Mouse (Mus musculus) hematopoietic stem cell, adult 5-6 weeks (primary cell): ENCODE data around the gene Rrm1. TPM values are rescaled to one million over a fixed set of nuclear protein-coding genes. Genes with fewer than 3 reads are reported as not detected.
"Not testable (repeated sequence)": the region's sequence is repeated elsewhere in the genome, so short reads cannot be mapped to it uniquely, and the experiment has no call there.

ENCODE experiments used
- ATAC-seq, 2 experiments: fragments of 125-278 bp in 1 of 2; replicated peaks in 1 of 2; 2 replicates each; pipeline ENCODE4 v1.8.0; 2016 to 2017; ENCODE audit warnings: inconsistent platforms in 2 of 2, mild to moderate bottlenecking in 2 of 2, moderate number of reproducible peaks in 2 of 2, low read depth in 1 of 2, moderate TSS enrichment in 1 of 2; ENCODE audit not compliant: low FRiP score in 2 of 2, poor library complexity in 2 of 2, severe bottlenecking in 2 of 2, insufficient read depth in 1 of 2, low TSS enrichment in 1 of 2
- total RNA-seq: library from RNA; stranded (forward); fragments of 172-1452, 232-1000 nt; gene quantifications from 2 replicates; pipeline ENCODE4 v1.2.3, GENCODE M21; 2017

Rrm1 gene
- total RNA-seq, result 447 and 684 TPM in 2 replicates

DNA sequence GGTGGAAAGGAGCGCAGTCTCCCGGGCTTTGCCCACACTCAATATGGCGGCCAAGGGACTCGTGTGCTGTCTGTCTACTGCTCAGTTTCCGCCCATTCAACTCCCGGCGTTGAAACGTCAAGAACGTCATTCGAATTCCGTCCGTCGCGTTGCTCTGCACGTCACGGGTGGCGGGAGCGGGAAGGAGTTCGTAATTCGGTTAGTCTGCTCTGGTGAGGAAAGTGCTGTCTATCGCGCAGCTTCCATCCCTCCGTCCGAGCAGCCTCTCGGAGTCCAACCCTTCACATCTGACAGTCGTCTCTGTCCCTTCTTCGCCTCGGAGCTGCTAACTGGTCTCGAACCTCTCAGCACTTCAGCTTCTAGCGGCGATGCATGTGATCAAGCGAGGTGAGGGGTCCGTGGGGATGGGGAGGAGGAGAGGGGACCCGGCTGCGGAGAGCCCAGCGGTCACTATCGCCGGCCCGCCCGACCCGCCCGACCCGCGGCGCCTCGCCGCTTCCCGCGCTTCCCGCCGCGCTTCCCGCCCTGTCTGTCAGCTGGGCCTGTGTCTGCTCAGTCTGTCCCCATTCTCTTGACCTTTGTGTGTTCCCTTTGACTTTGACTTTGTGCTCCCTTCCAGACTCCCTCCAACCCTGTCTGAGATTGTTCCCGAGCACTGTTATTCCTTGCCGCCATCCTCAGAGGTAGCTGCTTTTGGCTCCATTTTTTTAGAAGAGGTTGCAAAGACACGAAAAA, at the start of gene Rrm1:
Rrm1 (plus strand) TSS at position 39 of the 735 bp plus-strand sequence.
- ATAC-seq, result peak; percentile 99 to 100

DNA sequence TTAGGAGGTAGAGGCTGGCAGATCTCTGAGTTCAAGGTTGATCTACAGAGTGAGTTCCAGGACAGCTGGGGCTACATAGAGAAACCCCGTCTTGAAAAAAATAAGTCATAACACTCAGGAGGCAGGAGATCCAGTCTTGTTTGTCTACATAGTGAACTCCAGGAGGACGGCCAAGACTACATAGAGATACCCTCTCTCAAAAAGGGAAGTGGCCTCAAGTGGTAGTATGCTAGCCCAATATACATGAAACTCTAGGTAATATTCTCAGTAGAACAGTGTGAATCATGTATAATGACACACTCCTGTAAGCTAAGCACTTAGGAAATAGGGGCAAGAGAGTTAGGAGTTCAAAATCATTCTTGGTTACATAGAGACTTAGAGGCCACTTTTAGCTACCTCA, 47.6 kb upstream of the Rrm1 start:
- 0 out of 4 replicates have a peak, but pooled peaks of 1 of the 2 experiments have one; percentile 37 for ATAC-seq

DNA sequence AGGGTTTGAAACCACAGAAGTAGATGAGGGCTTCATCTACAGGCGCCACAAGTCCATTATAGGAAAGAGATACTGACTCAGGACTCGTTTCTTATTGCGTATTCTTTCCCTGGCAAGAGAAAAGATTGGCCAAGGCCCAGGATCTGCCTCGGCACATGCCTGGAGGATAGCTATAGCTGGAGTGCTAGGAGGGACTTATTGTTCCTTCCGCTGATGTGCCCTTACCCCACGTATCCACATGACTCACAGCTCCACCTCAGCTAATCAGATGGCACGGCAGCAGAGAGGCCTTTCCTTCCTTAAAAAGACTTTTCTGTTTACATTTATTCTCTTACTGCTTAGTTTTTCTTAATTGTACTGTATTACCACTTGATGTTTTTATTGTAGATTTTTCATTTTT, 45.6 kb upstream of the Rrm1 start:
- ATAC-seq, result peak in 1 of 2 experiments; percentile 39; a peak in 2 of 4 replicates

DNA sequence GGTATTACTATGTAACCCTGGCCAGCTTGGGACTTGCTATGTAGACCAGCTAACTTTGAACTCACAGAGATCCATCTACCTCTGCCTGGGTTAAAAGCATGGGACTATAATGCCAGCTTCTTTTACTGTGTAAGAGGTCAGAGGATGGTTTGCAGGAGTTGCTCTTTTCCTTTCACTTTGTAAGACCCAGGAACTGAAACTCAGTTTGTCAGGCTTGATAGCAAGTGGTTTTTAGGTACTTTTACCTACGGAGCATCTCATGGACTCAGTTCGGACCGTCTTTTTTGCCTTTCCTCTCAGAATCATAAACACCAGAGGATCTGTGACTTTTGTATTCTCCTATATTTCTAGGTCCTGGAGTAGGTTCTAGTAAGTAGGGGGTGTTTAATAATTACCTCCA, 45.2 kb upstream of the Rrm1 start:
- ATAC-seq, result no peak

DNA sequence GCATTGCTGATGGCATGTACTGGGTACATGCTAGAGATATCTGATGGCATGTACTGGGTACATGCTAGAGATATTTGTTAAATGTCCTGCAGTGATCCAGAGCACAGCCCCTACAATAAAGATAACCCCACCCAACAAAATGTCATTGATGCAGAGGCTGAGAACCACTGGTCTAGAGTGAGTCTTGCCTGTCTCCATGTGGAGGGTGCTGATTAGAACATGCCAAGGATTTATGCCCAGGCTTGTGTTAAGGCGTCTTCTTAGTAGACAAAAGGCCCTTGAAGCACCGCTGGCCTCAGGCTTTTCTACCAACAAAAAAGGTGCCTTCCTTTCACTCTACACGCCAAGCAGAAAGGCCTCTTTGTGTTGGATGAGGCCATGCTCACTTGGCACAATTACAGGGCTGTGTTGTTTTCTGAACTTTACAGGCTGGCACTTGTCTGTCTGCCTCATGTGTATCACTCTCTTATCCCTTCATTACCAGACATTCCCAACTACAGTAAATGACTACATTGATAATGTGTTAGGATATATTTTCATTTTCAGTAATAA, 42.2 kb upstream of the Rrm1 start:
- ATAC-seq, result peak in 1 of 2 experiments; percentile 32; a peak in 1 of 4 replicates

DNA sequence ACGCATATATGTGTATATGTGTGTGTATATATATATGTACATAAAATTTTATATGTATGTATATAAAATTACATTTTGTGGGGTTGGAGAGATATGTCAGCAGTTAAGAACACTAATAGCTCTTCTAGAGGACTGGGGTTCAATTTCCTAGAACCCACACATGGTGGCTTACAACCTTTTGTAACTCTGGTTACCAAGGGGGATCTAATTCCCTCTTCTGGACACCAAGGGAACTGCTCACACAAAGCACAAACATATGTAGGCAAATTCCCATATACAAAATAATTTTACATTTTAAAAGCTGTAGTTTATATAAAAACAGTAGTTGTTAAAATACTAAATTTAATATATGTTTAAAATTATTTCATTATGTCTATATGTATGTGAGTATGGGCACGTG, 37.4 kb upstream of the Rrm1 start:
- ATAC-seq, result no peak

DNA sequence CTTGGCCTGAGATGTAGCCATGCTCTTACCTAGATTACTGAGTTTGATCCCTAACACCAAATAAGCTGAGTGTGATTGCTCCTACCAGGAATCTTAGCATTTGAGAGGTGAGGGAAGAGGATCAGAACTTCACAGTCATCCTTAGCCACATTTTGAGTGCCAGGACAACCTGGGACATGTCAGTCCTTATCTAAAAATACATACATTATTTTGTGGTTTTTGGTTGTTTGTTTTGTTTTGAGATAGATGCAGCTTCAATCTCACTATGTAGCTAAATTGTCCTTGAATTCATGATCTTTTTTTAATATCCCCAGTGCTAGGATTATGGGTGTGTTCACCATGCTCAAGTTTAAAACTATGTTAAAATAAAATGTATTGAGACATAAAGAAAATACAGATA, 34.1 kb upstream of the Rrm1 start:
- no peak for ATAC-seq

DNA sequence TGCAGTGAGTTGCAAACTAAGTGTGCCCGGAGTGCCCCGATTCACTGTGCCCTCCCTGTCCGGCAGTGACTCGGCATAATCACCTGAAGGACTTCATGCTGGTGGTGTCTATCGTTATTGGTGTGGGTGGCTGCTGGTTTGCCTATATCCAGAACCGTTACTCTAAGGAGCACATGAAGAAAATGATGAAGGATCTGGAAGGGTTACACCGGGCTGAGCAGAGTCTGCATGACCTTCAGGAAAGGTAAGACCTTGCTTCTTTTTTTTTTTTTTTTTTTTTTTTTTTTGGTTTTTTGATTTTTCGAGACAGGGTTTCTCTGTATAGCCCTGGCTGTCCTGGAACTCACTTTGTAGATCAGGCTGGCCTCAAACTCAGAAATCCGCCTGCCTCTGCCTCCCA, 26.2 kb upstream of the Rrm1 start:
- ATAC-seq, result not testable (repeated sequence)

DNA sequence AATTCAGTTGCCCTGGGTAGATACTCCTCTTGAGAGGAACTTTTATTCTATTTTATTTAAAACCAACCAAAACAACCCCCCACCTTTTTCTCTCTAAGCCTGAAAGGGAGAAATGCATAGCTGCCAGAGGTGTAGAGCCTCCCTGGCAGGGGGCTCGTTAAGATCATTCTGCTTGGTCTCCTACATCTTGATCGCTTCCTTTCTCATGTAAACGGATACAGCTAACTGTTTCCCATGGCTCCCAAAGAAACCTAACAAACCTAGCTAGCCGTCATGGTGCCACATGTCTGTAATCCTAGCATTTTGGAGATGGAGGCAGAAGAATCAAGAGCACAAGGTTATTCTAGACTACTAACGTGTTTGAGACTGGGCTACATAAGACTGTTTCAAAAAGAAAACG, 25.7 kb upstream of the Rrm1 start:
- ATAC-seq, result no peak

DNA sequence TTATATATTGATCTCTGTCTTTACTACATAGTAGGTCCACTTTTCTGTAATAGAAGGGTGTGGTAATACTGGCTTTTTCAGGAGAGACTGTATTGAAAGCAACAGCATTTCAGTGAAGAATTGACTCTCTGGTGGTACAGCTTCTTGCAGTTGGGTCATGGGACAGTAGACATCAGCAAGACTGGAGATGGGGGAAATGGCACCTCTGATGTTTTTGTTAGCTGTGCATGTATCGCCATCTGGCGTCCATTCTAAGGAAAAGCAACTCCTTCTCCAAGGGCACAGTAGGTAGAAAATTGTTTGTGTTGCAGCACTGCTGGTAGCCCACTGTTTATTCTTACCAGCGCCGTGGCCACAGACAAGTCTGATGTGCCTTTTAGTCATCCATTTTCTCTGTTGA, 24.1 kb upstream of the Rrm1 start:
- peak; percentile 94 to 97 for ATAC-seq

DNA sequence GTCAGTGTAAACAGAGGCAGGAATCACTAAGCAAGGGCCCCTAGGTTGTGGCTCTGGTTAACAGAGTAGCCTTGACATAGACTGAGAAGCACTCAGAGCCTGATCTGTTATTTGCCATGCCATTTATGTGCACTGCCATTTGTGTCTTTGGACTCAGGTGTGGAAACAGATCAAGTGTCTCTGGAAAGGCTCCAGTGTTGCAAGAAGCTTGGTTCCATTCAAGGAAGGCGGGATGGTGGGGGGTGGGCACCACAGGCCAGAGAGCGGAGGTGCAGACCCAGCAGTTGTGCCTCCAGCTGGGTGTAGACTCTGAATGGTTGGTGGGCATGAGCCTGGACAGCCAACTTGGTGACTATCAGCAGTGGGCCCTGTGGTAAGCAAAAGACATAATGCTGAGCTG, 19.5 kb upstream of the Rrm1 start:
- ATAC-seq, result no peak

DNA sequence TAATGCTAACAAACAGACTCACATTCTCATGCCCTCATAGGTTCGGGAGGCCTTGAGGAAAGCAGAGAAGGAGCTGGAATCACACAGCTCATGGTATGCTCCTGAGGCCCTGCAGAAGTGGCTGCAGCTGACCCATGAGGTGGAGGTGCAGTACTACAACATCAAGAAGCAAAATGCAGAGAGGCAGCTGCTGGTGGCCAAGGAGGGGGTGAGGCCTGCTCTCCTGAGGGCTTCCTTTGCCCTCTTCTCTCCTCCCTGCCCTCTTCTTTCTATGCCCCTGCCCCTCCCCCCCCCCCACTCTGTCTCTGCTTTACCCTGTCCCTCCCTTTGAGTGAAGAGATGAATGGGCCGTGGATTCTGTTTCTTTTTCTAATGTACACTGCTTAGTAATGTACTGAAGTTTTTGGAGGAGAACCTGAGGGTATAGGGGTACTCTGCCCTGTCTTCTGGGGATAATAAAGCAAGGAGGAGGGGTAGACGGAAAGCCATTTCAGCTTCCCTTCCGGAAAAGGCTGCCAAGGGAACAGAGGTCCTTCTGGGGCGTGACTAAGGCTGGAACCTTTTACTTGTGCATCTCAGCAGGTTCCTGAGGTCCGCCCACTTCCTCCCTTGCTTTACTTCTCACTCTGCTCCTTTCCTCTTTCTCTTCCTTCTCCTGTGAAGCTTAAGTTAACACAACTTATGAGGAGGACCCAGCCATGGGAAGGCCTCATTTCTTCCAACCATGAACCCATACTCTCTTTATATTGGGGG, 15.4 kb upstream of the Rrm1 start:
- peak; percentile 68 to 87 for ATAC-seq

DNA sequence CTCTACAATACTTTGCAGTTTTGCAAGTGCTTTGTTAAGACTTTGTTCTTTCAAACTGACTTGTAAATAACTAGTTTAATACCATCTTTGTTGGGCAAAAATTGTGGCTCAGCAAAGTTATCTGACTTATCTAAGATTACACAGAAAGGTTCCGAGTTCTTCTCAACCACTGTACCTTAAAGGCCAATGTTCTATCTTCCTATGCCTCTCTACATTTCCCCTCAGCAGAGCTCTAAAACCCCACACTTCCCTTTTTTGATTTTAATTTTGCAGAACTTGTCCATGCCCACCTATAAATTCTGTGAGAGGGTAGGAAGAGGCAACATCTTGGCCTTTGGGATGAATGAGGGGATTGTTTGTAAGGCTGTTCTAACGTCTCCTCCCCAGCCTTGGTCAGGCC, 7.2 kb upstream of the Rrm1 start:
- peak; percentile 62 to 69 for ATAC-seq

DNA sequence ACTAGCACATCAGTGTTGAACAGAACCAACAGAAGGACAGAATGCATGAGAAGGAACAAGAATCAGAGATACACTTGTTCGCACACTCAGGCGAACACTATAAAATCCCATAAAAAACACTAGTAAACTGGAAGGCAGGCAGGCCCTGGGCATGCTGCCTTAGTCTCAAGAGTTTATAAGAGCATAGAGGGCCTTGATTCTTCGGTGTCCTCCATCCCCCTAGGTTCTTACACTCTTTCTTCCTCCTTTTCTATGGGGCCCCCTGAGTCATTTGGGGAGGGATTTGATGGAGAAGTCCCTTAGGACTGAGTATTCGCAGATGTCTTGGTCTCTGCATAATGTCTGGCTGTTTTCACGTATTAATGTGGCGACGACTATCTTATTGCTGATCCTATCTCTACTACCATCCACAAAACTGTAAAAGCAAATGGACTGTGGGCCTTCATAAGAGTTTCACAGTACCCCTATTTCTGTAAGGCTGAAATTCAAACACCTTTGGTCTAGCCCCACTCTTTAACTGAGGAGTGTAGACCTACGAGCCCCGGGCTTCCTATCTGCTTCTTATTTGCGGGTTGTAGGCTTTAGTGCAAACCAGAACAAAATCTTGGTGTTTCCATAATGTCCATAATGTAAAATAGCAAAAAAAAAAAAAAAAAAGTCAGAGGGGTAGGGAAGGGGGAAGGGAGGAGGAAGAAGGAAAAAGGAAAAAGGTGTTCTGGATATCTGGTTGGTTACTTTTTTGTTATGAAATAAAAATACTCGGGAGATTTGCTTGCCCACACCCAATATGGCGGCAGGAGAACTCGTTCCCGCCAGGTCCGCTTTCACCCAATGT, 456 bp upstream of the Rrm1 start:
- ATAC-seq, result no peak

DNA sequence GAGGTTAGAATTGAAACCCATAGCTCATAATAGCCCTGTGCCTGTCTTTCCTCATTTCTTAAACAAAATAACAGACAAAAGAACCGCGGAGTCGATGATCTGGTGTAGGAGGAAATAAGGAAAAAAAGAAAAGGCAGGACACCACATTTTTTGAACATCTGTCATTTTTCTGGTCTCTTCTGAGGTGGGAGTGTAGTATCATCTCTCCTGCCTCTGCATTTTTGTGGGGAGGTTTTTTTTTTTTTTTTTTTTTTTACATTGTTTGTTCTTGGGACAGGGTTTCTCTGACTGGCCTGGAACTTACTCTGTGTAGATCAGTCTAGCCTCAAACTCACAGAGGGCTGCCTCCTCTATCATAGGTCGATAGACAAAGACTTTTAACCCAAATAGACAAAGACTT, 937 bp downstream of the Rrm1 start:
- ATAC-seq, result no peak

DNA sequence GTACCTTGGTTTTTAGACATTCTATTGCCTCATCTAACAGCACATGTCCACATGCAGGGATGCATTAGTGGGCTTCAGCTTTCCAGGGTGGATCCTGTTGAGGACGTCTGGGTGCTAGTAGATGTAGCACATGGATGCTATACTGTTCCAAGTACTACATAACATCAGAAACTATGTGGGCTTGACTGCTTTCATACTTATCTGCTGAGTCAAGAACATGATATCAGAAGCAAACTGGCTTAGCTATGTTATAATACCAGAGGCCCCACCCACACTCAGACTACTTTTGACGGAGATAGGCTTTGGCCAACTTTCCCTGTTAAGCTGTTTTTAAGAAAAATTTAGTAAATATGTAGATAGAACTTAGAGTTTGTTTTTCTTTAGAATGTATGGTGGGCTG, 2.8 kb downstream of the Rrm1 start:
- ATAC-seq, result no peak

DNA sequence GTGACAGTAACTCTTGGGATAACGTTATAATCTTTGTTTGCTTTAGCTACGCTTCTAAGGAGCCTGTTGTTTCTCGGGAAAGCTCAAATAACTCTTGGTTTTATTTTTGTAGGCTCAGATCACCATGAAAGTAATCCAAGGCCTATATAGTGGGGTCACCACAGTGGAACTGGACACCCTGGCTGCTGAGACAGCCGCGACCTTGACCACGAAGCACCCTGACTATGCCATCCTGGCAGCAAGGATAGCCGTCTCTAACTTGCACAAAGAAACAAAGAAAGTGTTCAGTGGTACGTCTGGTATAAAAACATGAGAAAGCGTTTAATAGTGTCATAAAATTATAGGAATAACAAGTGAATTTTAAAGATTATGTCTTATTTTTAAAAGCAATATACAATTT, 4.9 kb downstream of the Rrm1 start:
- no peak for ATAC-seq
